Mouse (Mus musculus): Measurements from ENCODE around the gene Rxfp2. TPM values are rescaled to one million over a fixed set of nuclear protein-coding genes. Genes with fewer than 3 reads are reported as not detected.
A peak's percentile ranks its signal among the peaks of the same experiment; 100 is the strongest.

The Rxfp2 gene
- polyA plus RNA-seq, 1 experiment from 2014 or later = 0.51 TPM

- H3K9ac ChIP-seq (ENCODE audit: low read depth, low read length) = no peak overlapping the region
- no peak overlapping the region for H3K4me2 ChIP-seq (ENCODE audit: low read depth, low read length)
- no peak overlapping the region for H3K4me3 ChIP-seq (ENCODE audit: low read depth, low read length)
- 24% methylated on average over 10 of the region's 10 CpGs for WGBS
- no peak for ATAC-seq (ENCODE audit: low read depth)
- H3K36me3 ChIP-seq (ENCODE audit: control insufficient read depth, insufficient read depth, low read length) = no peaks in the 10 kb centered on the region
- H3K4me1 ChIP-seq (ENCODE audit: control insufficient read depth, insufficient read depth, low read length) = no peaks in the 10 kb centered on the region
- DNase-seq (ENCODE audit: low spot score) = no peak
- H3K9me3 ChIP-seq (ENCODE audit: control insufficient read depth, low read length) = no peaks in the 10 kb centered on the region
- H3K27ac ChIP-seq (replicated peaks; ENCODE audit: low read depth, low read length) = no peak overlapping the region
- H3K27me3 ChIP-seq (replicated peaks; ENCODE audit: control insufficient read depth, insufficient read depth, low read length) = peaks cover 4% of the 10 kb centered on the region; the same call in 1 of the 2 replicates
Observed at GRCm38 (mm10) chr5:150016861-150017260, 1.6 kb upstream of the Rxfp2 start.

GRCm38 (mm10) chr5:150017672-150018071 lies 803 bp upstream of the Rxfp2 start:
- WGBS = 62% methylated on average over 9 of the region's 9 CpGs
- H3K4me1 ChIP-seq (ENCODE audit: control insufficient read depth, insufficient read depth, low read length) = no peaks in the 10 kb centered on the region
- H3K9ac ChIP-seq (ENCODE audit: low read depth, low read length) = no peak overlapping the region
- H3K27me3 ChIP-seq (replicated peaks; ENCODE audit: control insufficient read depth, insufficient read depth, low read length) = peaks cover 7% of the 10 kb centered on the region; the same call in 1 of the 2 replicates
- DNase-seq (ENCODE audit: low spot score) = no peak
- no peaks in the 10 kb centered on the region for H3K9me3 ChIP-seq (ENCODE audit: control insufficient read depth, low read length)
- H3K36me3 ChIP-seq (ENCODE audit: control insufficient read depth, insufficient read depth, low read length) = no peaks in the 10 kb centered on the region
- ATAC-seq (ENCODE audit: low read depth) = no peak
- no peak overlapping the region for H3K27ac ChIP-seq (replicated peaks; ENCODE audit: low read depth, low read length)
- no peak overlapping the region for H3K4me2 ChIP-seq (ENCODE audit: low read depth, low read length)
- H3K4me3 ChIP-seq (ENCODE audit: low read depth, low read length) = no peak overlapping the region

- 5% methylated on average over 6 of the region's 6 CpGs for WGBS
- no peaks in the 10 kb centered on the region for H3K9me3 ChIP-seq (ENCODE audit: control insufficient read depth, low read length)
- peak; percentile 91 for DNase-seq (ENCODE audit: low spot score)
Observed at GRCm38 (mm10) chr5:150020851-150021250, 2.4 kb downstream of the Rxfp2 start.

GRCm38 (mm10) chr5:150021805-150022204 lies 3.3 kb downstream of the Rxfp2 start:
- Histone ChIP-seq H3K9me3 (ENCODE audit: control insufficient read depth, low read length) (no peaks in the 10 kb centered on the region), H3K36me3 (ENCODE audit: control insufficient read depth, insufficient read depth, low read length) (no peaks in the 10 kb centered on the region), H3K27ac (replicated peaks; ENCODE audit: low read depth, low read length) (no peak overlapping the region), H3K4me2 (ENCODE audit: low read depth, low read length) (no peak overlapping the region), H3K4me1 (ENCODE audit: control insufficient read depth, insufficient read depth, low read length) (no peaks in the 10 kb centered on the region), H3K27me3 (replicated peaks; ENCODE audit: control insufficient read depth, insufficient read depth, low read length) (peaks cover 7% of the 10 kb centered on the region; the same call in 1 of the 2 replicates), H3K4me3 (ENCODE audit: low read depth, low read length) (no peak overlapping the region), H3K9ac (ENCODE audit: low read depth, low read length) (no peak overlapping the region)
- 76% methylated on average over 4 of the region's 4 CpGs for WGBS
- DNase-seq (ENCODE audit: low spot score) (no peak), ATAC-seq (ENCODE audit: low read depth) (no peak)

More at GRCm38 (mm10) chr5:150020851-150021250, 2.4 kb downstream of the Rxfp2 start:
- no peaks in the 10 kb centered on the region for H3K36me3 ChIP-seq (ENCODE audit: control insufficient read depth, insufficient read depth, low read length)
- no peak overlapping the region for H3K4me3 ChIP-seq (ENCODE audit: low read depth, low read length)
- peak; percentile 71; the same call in 1 of the 2 replicates for ATAC-seq (ENCODE audit: low read depth)
- peaks cover 7% of the 10 kb centered on the region; the same call in 1 of the 2 replicates for H3K27me3 ChIP-seq (replicated peaks; ENCODE audit: control insufficient read depth, insufficient read depth, low read length)
- no peak overlapping the region for H3K4me2 ChIP-seq (ENCODE audit: low read depth, low read length)
- no peak overlapping the region for H3K9ac ChIP-seq (ENCODE audit: low read depth, low read length)
- no peaks in the 10 kb centered on the region for H3K4me1 ChIP-seq (ENCODE audit: control insufficient read depth, insufficient read depth, low read length)
- H3K27ac ChIP-seq (replicated peaks; ENCODE audit: low read depth, low read length) = no peak overlapping the region

GRCm38 (mm10) chr5:150022556-150022955 lies 4.1 kb downstream of the Rxfp2 start:
- Histone ChIP-seq H3K4me3 (ENCODE audit: low read depth, low read length) (no peak overlapping the region), H3K27ac (replicated peaks; ENCODE audit: low read depth, low read length) (no peak overlapping the region), H3K9me3 (ENCODE audit: control insufficient read depth, low read length) (no peaks in the 10 kb centered on the region), H3K9ac (ENCODE audit: low read depth, low read length) (no peak overlapping the region), H3K4me1 (ENCODE audit: control insufficient read depth, insufficient read depth, low read length) (no peaks in the 10 kb centered on the region), H3K4me2 (ENCODE audit: low read depth, low read length) (no peak overlapping the region), H3K36me3 (ENCODE audit: control insufficient read depth, insufficient read depth, low read length) (no peaks in the 10 kb centered on the region), H3K27me3 (replicated peaks; ENCODE audit: control insufficient read depth, insufficient read depth, low read length) (peaks cover 7% of the 10 kb centered on the region; the same call in 1 of the 2 replicates)
- DNase-seq (ENCODE audit: low spot score) (no peak), ATAC-seq (ENCODE audit: low read depth) (no peak)
- 81% methylated on average over 18 of the region's 18 CpGs for WGBS

- ATAC-seq (ENCODE audit: low read depth) = no peak
- no peak for DNase-seq (ENCODE audit: low spot score)
Observed at GRCm38 (mm10) chr5:150023476-150023875, 5.0 kb downstream of the Rxfp2 start.

GRCm38 (mm10) chr5:150024188-150024587 lies 5.7 kb downstream of the Rxfp2 start:
- no peaks in the 10 kb centered on the region for H3K9me3 ChIP-seq (ENCODE audit: control insufficient read depth, low read length)

More at GRCm38 (mm10) chr5:150023476-150023875, 5.0 kb downstream of the Rxfp2 start:
- Histone ChIP-seq H3K9ac (ENCODE audit: low read depth, low read length) (no peak overlapping the region), H3K4me3 (ENCODE audit: low read depth, low read length) (no peak overlapping the region), H3K4me1 (ENCODE audit: control insufficient read depth, insufficient read depth, low read length) (no peaks in the 10 kb centered on the region), H3K27me3 (replicated peaks; ENCODE audit: control insufficient read depth, insufficient read depth, low read length) (0 out of 2 replicates have a peak, but pooled peaks cover 7% of the 10 kb centered on the region), H3K4me2 (ENCODE audit: low read depth, low read length) (no peak overlapping the region), H3K9me3 (ENCODE audit: control insufficient read depth, low read length) (no peaks in the 10 kb centered on the region), H3K36me3 (ENCODE audit: control insufficient read depth, insufficient read depth, low read length) (no peaks in the 10 kb centered on the region), H3K27ac (replicated peaks; ENCODE audit: low read depth, low read length) (no peak overlapping the region)
- WGBS = 89% methylated on average over 6 of the region's 6 CpGs

GRCm38 (mm10) chr5:150024901-150025300 lies 6.4 kb downstream of the Rxfp2 start:
- Histone ChIP-seq H3K4me2 (ENCODE audit: low read depth, low read length) (no peak overlapping the region), H3K27me3 (replicated peaks; ENCODE audit: control insufficient read depth, insufficient read depth, low read length) (0 out of 2 replicates have a peak, but pooled peaks cover 3% of the 10 kb centered on the region), H3K9ac (ENCODE audit: low read depth, low read length) (no peak overlapping the region), H3K27ac (replicated peaks; ENCODE audit: low read depth, low read length) (no peak overlapping the region), H3K9me3 (ENCODE audit: control insufficient read depth, low read length) (no peaks in the 10 kb centered on the region), H3K36me3 (ENCODE audit: control insufficient read depth, insufficient read depth, low read length) (no peaks in the 10 kb centered on the region), H3K4me1 (ENCODE audit: control insufficient read depth, insufficient read depth, low read length) (no peaks in the 10 kb centered on the region), H3K4me3 (ENCODE audit: low read depth, low read length) (no peak overlapping the region)
- WGBS = 93% methylated on average over 14 of the region's 14 CpGs
- DNase-seq (ENCODE audit: low spot score) (no peak), ATAC-seq (ENCODE audit: low read depth) (no peak)

More at GRCm38 (mm10) chr5:150024188-150024587, 5.7 kb downstream of the Rxfp2 start:
- no peak overlapping the region for H3K4me2 ChIP-seq (ENCODE audit: low read depth, low read length)
- DNase-seq (ENCODE audit: low spot score) (no peak), ATAC-seq (ENCODE audit: low read depth) (no peak)
- H3K4me1 ChIP-seq (ENCODE audit: control insufficient read depth, insufficient read depth, low read length) = no peaks in the 10 kb centered on the region
- H3K9ac ChIP-seq (ENCODE audit: low read depth, low read length) = no peak overlapping the region
- H3K27ac ChIP-seq (replicated peaks; ENCODE audit: low read depth, low read length) = no peak overlapping the region
- H3K27me3 ChIP-seq (replicated peaks; ENCODE audit: control insufficient read depth, insufficient read depth, low read length) = 0 out of 2 replicates have a peak, but pooled peaks cover 3% of the 10 kb centered on the region
- 77% methylated on average over 2 of the region's 2 CpGs for WGBS
- H3K4me3 ChIP-seq (ENCODE audit: low read depth, low read length) = no peak overlapping the region
- no peaks in the 10 kb centered on the region for H3K36me3 ChIP-seq (ENCODE audit: control insufficient read depth, insufficient read depth, low read length)

- ATAC-seq (ENCODE audit: low read depth) = no peak
- no peak for DNase-seq (ENCODE audit: low spot score)
- H3K9ac ChIP-seq (ENCODE audit: low read depth, low read length) = no peak overlapping the region
Observed at GRCm38 (mm10) chr5:150025326-150025725, 6.9 kb downstream of the Rxfp2 start.

More at GRCm38 (mm10) chr5:150025326-150025725, 6.9 kb downstream of the Rxfp2 start:
- Histone ChIP-seq H3K4me1 (ENCODE audit: control insufficient read depth, insufficient read depth, low read length) (no peaks in the 10 kb centered on the region), H3K4me3 (ENCODE audit: low read depth, low read length) (no peak overlapping the region), H3K27me3 (replicated peaks; ENCODE audit: control insufficient read depth, insufficient read depth, low read length) (0 out of 2 replicates have a peak, but pooled peaks cover 3% of the 10 kb centered on the region), H3K36me3 (ENCODE audit: control insufficient read depth, insufficient read depth, low read length) (no peaks in the 10 kb centered on the region), H3K9me3 (ENCODE audit: control insufficient read depth, low read length) (no peaks in the 10 kb centered on the region), H3K27ac (replicated peaks; ENCODE audit: low read depth, low read length) (no peak overlapping the region), H3K4me2 (ENCODE audit: low read depth, low read length) (no peak overlapping the region)
- 90% methylated on average over 15 of the region's 15 CpGs for WGBS

Measured in embryonic facial prominence, embryonic 14.5 days (tissue).